Mouse (Mus musculus): ENCODE results near the gene Pde10a.

GRCm38 (mm10) chr17:8648310-8648709 lies 123.1 kb downstream of the Pde10a start:
- TF ChIP-seq POLR2A (IDR thresholded peaks at IDR 0.05; ENCODE audit: extremely low read depth, insufficient read depth, low read length) (no peak), CTCF (IDR thresholded peaks at IDR 0.05; ENCODE audit: low read depth, low read length) (no peak)
